Mouse (Mus musculus): ENCODE results near the gene Ppip5k2. TPM values are rescaled to one million over a fixed set of nuclear protein-coding genes. Genes with fewer than 3 reads are reported as not detected.
"Not testable (repeated sequence)": the region's sequence is repeated elsewhere in the genome, so short reads cannot be mapped to it uniquely, and the experiment has no call there.

The Ppip5k2 gene
- 10 to 100 TPM; 16.1 to 19.7 TPM for total RNA-seq (2021)
- long read RNA-seq, experiment 1, full-length matches to known transcripts, result 3 of 11 reads
- long read RNA-seq, experiment 1, partial matches to known transcripts, result 3 of 11 reads
- long read RNA-seq, experiment 1, other reads (novel, unspliced or antisense), result 5 of 11 reads
- long read RNA-seq, experiment 2, full-length matches to known transcripts, result 2 of 6 reads
- long read RNA-seq, experiment 2, partial matches to known transcripts, result 0 of 6 reads
- long read RNA-seq, experiment 2, other reads (novel, unspliced or antisense), result 4 of 6 reads

DNA sequence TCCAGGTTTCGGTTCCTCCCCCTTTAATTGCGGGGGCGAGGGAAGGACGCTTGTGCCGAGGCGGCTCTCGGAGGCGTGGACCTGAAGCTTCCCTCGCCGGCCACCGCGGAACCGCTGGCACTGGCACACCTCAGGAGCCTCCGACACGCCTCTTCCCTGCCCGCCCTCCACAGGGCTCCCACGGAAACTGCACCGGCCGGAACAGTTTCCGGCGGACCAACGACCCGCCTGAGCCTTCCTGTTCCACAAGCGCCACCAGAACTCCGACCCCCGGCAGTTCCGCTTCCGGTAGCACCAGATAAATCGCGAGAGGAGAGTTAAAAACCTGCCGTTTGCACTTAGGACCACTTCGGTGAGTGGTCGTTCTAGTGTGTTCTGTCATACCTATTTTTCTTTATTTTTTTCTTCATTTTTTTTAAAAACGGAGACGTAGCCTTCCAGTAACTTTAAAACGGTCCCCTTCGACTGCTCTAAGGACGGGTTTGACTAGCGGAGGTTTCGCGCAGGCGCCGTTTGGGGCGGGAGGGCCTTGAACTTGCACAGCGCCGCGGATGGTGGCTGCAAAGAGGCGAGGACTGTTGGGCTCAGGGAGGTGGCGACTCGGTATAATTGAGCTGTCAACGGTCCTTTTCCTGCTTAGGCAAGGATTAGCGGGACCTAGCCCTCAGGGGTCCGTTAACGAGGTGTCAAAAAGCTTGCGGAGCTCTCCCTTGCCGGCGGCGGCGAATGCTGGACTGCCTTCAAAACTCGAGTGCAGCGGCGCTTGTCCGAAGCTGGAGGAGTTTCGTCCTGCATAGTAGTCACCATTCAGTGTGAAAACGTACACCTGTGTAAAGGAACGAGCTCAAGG, at the start of gene Ppip5k2, which contains the start of gene Gin1:
Gene Ppip5k2 (minus strand): TSS at position 508 of the 850 bp plus-strand sequence.
Gene Gin1 (plus strand): TSS at position 269 of the 850 bp plus-strand sequence.
- DNase-seq, result peak; percentile 96

DNA sequence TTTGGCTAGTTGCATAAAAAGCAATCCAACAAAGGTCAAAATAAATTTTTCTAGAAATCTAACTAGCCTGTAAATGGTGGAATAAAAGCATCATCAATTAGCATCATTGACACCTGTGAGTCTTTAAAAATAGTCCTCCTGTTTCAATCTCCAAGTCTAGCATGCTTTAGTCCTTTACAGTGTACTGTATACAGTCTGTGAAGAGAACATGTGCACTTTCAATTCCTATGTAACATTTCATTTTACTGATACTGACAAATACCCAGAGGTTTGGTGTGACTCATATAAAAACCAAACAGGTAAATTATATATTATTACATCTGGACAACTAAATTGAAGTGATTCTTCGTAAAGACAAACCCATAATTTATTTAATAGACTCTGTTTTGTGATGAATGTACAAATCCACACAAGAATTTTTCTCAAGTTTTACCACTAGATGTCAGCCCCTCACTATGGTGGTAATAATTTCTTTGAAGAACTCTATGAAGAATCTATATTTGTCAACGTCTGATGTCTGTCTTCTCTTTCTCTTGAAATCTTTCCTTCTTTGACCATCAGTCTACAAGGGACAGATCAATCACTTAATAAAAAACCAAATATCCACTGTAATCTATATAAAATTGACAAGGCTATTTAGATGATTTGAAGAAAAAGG, 39.2 kb upstream of the Ppip5k2 start:
- no peak for DNase-seq

DNA sequence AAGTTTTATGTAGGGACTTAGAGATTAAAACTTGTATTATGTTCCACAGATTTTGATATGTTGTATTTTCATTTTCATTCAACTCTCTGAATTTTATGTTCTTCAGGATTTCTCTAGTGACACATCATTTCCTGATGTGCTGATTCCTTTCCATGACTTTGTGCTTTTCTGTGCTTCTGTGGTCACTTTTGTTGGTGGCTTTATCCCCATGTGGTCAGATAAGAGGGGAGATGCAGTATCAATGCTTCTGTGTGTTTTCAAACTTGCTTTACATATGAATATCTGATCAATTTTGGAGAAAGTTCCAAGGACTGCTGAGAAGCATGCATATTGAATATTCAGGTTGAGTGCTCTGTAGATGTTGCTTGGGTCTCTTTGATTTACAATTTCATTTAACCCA, 34.3 kb upstream of the Ppip5k2 start:
- DNase-seq, result no peak

DNA sequence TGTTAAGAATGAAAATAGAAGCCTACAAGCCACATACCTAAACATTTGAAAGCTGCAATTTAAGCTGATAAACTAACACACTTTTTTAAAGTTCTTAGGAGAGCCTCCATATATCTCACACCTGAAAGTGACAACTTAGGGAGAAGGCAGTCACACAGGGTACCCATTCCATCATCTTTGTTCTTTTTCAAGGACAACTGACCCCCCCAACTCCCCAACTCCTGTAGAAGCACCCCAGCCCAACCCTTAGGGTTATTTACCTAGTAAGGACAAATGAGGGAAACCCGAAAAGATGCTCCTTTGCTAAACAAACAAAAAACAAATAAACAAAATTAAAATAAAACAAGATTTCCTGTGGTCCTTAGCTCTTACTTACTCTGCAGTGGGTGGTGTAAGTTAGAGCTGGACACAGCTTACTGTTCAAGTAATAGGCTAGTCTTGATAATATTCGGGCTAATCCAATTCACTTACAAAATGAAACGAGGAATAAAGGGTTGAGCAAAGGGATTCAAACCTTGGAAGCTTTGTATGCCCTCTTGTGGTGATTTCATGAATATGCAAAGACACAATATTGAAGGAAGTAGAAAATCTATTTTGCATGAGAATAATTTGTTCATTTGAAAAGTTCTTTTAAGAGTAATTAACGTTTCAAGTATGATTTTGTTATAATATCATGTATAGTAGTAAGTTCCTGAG, 32.1 kb upstream of the Ppip5k2 start:
- DNase-seq, result no peak

DNA sequence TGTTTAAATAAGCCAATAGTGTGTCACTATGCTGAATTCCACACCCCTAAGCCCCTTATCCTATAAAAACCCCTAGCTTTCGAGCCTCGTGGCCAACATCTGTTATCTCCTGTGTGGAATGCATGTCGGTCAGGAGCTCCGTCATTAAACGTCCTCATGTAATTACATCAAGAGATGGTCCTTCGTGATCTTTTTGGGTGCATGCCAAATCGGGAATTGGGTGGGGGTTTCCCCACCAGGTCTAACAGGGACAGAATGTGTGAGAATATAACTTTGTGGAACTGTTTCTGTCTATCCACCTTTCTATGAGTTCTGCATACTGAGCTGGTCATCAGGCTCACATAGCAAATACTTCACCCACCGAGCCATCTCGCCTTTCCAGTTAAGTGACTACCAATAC, 25.7 kb upstream of the Ppip5k2 start:
- no peak for DNase-seq

DNA sequence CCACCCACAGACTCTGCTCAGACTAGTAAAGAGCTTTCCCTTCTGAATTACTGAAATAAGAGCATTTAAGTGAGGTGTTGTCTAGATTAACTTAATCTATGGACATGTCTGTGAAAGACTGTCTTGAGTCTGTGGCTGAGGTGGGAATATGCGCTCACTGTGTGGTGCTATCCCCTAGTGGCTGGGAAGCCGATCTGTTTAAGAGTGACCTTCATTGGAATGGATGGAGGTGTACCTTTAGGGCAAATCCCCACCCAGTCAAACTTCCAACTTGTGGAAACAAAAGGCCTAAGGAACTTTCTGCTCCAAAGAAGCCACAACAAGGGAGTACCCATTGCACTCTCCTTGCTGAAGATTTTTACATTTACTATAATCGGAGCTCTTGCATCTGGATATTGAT, 23.9 kb upstream of the Ppip5k2 start:
- DNase-seq, result no peak

DNA sequence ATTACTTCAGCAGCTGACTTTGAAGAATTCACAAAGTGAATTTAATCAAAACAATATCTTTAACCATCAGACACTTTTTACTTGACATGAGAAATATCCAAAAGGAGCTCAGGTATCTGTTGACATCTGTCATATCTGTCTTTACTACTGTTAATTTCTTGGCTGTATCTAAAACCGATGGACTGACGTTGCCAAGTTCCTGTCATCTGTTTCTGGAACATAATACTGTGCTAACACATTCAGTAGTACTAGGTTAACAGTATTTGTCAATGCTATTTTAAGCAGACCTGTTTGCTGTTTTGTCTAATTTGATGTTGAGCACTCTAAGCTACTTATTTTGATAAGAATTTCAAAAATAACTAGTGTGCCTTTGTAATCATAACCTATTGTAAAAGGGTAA, 18.3 kb upstream of the Ppip5k2 start:
- DNase-seq, result no peak

DNA sequence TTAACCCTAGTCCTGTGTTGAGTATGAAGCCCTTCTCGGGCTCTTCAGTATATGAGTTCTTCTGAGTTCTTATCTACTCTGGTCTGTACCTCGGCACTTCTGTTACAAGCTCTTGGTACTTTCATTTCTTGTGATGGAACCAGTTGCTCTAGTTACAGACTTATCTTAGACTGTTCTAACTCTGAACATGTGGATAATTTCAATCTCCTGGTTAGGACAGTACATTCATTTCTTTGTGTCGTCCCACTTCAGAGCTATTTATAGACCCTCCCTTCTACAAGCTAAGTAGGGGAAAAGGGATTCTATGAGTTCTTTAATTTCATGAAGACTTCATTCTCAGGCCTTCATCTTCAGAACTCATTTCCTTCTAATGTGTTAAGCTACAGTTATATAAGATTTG, 17.5 kb upstream of the Ppip5k2 start:
- DNase-seq, result no peak

DNA sequence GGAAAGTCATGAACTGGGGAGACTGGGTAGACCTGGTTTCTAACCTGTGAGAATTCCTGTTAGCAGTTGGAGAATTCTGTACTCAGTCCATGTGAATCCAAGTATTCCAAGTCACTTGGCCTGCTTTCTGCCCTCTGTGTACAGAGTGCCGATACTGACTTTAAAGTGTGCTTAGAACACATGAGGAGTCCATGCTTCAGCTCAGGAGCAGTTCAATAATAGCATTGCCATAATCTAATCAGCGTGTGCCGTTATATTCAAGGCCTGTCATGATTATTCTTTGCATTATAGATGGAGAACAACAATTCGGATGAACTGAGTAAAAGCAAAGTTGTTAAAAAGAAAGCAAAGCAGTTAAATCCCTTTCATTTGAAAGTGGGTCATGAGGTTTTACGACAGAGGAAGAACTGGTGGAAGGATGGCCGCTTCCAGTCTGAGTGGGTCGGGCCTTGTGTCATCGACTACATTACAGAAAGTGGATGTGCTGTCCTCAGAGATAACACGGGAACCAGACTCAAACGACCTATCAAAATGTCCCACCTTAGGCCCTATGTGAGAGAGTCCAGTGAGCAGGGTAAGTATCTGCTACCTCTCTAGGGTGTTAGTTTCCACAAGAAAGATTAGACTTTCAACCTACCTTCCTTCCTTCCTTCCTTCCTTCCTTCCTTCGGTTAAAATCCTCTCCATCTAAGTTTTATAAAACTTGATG, 15.6 kb upstream of the Ppip5k2 start:
- no peak for DNase-seq

DNA sequence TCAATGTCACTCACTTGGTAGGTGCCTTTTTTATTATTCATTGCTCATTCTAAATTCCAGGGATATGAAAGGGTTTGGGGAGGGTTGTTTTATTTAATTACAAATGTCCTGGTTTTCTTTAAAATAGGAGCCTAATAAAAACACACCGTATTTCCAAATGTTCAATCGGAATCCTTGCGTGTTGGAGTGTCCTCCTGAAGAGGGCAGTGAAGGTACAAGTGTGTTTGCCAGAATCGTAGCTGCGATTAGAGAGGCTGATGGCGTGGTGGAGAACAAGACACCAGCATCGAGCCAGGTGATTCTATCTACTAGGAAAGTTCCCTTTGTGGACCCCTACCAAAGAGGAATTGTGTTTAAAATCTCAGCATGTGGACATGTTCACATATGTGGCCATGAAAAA, 14.7 kb upstream of the Ppip5k2 start:
- no peak for DNase-seq

DNA sequence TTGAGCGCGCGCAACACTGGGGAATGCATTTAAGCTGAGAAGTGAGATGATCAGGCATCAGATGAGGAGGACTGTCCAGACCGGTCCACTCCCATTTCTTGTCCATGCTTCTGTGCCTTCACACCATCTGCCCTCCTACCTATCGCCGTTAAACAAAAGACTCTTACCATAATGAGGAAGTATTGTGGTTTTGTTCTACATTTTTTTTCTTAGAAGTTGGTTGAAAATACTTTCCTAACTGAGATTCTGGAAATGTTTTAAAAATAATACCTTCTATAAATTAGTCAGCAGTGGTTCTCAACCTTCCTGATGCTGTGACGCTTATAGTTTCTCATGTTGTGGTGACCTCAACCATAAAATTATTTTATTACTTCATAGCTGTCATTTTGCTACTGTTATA, 11.5 kb upstream of the Ppip5k2 start:
- no peak for DNase-seq

DNA sequence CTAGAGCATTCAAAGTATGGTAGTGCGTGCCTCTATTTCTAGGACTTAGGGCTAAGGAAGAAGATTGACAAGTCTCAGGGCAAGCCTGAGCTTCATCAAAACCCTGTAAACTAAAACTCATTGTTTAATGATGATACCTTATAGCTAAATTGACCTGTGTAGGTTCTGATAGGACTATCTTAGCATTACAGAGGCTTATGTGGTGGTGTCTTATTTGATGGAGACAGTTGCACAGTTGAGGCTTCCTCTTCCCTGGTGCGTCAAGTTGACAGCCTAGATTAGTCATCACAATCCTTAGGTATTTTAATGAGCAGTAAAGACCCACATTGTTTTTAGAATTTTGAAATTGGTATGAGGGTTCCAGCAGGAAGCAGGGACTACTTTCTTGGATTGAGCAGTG, 3.8 kb upstream of the Ppip5k2 start:
- DNase-seq, result no peak

DNA sequence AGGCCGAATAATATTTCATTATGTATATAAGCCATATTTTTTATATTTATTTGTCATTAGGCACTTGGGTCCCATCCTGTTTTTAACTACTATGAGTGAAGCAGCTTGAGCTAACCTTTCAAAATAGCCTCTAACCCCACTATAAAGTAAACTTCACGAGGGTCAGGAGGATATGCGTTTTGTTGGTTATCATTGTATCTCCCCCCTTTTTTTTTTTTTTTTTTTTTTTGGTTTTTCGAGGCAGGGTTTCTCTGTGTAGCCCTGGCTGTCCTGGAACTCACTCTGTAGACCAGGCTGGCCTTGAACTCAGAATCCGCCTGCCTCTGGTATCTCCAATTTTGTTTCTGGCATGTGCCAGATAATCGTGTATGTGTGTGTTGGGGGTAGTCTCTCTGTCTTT, 3.2 kb upstream of the Ppip5k2 start:
- no peak for DNase-seq

DNA sequence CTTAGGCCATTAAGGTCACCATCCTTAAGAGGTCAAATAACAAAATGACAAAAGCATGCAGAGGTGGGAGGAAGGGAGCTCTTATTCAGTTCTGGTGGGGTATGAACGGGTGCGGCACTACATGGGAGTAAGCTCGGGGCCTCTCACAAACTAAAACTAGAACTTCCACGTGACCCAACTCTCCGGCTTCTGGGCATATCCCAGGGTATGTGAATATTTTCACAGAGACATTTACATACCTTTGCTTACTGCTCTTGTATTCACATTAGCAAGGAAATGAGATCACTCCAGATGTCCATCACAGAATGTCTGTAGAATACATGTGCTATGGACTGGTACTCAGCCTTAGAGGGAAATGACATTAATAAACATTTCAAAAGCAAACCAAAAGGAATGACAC, 1.5 kb upstream of the Ppip5k2 start:
- DNase-seq, result no peak

DNA sequence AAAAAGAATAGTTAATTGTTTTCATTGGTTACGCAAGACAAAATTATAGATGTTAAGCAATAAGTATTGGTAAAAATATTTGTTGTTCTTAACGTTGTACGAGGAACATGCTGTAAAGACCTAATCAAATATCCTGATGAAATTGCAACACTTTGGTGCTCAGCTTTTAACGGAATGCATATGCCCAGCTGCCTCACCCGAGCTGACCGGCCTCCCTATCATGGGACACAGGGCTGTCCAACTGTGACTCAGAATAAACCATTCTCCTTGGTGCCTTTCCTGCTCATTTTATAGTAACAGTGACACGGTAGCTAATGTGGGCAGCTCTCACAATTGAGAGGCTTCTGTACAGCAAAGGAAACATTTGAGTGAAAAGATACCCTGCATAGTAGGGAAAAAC, 907 bp upstream of the Ppip5k2 start:
- DNase-seq, result peak; percentile 24

DNA sequence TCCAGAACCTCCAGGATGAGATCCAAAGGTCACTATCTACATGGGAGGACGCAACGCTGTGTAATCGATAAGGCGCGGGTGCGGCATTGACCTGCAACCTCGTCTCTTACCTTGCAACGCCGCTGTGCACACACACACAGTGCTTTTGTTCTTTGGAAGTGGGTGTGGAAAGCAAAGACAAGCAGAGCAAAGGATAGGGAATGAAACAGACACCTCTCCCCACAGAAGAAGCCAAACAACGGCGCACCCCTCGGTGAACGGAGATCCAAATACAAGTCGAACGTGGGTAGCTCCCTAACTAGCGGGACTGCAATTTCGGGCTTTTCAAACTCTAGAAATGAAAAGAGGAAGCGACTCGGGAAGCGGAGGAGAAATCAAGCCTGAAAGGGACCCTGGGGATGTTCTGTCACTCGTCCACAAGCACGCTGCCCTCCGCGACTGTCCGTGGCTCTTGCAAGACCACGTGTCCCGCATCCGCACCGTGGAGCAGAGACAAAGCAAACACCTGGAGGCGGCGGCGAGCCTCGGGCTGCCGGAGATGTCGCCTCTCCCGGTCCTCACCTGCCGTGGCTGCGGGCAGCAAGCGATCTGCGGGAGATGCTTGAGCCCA, 812 bp downstream of the Ppip5k2 start:
- DNase-seq, result no peak

DNA sequence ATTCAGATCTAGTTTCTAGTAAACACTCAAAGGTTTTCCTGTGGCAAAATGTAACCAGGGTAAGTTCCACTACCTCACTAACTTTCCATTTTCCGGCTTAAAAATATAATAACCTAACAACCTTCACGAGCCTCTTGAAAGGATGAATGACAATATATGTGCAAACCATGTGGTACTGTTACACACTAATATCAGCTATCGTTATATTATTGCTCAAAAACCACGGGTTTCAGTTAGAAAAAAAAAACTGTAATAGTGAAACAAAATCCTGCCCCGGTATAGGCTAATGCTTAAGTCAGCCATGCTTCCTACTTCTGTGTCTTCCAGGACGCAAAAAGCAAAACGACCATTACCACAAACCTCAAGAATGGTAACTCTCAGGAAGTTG, 1.3 kb downstream of the Ppip5k2 start:
- DNase-seq, result no peak

DNA sequence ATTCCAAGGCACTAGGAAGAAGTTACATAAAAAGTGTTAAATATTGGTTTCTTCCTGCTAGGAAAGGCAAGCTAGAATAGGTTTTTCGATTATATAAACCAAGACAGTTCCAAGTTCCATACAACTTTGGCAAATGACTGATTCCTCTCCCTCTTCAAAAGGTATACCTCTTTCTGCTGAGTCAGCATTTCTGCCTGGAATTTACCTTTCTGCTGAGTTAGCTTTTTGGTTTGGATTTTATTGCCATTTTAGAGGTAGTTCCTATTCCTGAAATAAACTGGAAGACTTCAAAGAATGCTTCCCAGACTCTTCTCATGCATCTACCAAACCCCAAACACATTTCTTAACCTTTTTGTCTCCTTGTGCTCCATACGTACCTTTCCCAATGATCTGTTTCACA, 2.1 kb downstream of the Ppip5k2 start:
- DNase-seq, result no peak

DNA sequence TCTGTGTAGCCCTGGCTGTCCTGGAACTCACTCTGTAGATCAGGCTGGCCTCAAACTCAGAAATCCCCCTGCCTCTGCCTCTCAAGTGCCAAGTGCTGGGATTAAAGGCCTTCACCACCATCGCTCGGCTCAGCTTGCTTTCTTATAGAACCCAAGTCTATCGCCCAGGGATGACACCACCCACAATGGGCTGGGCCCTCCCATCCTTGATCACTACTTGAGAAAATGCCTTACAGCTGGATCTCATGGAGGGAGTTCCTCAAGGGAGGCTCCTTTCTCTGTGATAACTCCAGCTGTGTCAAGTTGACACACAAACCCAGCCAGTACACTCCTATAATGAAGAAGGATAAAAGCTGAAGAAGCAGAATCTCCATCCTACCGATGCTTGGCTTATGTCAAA, 4.5 kb downstream of the Ppip5k2 start:
- not testable (repeated sequence) for DNase-seq

DNA sequence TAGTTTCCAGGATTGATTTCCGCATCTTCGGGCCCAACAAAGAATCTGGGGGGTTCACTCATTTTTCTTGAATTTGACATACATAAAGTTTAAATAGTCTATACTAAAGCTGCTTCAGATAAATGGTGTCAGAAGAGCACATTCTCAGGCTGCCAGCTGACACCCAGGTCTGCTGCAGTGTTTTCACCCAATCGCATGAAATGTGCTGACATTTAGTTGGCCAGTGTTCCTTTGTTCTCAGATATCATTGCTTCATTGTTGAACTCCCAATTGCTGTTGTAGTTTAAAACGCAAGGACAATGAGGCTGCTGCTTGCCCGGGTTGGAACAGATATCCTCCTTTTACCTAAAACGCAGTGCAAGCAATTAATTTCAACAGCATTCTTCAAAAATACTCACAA, 8.7 kb downstream of the Ppip5k2 start:
- no peak for DNase-seq

DNA sequence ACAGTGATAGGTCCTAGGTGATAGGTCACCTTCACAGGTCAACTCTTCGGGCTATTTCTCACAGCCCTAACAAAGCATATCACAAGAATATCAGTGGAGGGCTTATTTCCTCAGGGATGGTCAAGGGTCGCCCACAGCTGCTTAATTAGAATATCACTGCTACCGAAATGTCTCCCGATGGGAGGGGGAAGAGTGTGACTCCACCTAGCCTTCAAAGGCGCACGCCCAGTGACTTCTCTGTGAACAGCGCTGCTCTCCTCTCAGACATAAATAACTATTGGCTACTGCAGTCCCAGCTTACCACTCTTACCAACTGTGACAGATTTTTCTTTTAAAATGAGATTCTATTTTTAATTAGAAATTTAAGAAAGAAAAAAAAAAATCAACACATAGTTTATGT, 9.6 kb downstream of the Ppip5k2 start:
- no peak for DNase-seq

DNA sequence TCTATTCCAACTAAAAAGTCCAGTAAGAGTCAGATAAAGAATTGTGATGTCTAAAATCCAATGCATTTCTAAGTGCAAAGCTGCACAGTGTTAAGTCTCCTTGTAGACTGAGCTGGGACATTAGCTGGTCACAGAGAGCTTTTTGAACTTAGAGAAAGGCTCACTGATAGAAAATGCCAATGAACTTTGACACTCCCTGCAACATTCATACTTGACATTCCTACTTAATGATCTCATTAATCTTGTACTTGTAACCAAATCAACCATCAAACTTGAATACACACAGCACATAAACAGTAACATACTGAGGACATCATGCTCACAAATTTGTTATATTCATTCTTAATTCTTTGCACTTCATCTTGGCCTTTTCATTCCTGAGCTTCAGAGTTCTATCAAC, 10.4 kb downstream of the Ppip5k2 start:
- DNase-seq, result no peak

Data from adrenal gland, postnatal 10 days (tissue).